ENCODE assay signal across 9 mouse cellular contexts in the genomic region with DNA sequence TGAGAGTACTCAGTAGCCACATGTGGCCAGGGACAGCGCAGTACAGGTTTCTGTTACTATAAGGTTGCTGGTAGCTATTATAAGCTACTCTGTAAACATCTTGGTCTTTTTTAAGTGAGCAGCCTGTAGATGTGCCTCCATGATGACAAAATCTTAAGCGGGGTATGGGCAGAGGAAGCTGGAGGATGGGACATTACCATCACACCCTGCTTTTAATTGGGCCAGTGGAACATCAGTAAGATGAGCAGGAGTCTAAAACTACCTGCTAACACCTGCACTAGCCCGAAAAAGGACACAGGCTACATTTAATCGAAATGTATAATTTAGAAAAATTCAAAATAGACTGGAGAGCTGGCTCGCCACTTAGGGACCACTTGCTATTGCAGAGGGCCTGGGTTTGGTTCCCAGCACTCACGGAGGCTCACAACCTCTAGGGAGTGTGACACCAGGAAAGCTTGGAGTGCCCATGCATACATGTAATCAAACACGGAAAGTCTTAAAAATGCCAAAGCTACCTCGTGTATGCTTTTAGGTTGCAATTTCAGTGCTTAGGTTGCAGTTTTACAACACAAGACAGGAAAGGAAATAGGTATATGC. TPM values are rescaled to one million over a fixed set of nuclear protein-coding genes. Genes with fewer than 3 reads are reported as not detected.
DNase-seq lines count a peak whose midpoint lies in the region; ATAC-seq lines count a peak whose summit lies in the region.
"Had no signal": no experiment of that assay in that cellular context is flagged by ENCODE, and none has a peak within 500 bp of the region (broad histone marks: within the 10 kb centered on the region; RNA-seq: fewer than 3 reads in every experiment).

No protein-coding gene starts in this region.

- peak overlapping the region; percentile 99 for H3K9ac ChIP-seq in lung, embryonic 16.5 days (ENCODE audit: low read length)
- no peak overlapping the region for H3K9ac ChIP-seq in limb, embryonic 12.5 days (replicated peaks)
- H3K9ac ChIP-seq in neural tube, embryonic 15.5 days (replicated peaks) = no peak overlapping the region

- no peak for DNase-seq in lung, adult 18-20 months
- no peak for DNase-seq in forebrain, embryonic 10.5 days (ENCODE audit: extremely low spot score, low spot score)
- DNase-seq in layer of hippocampus, postnatal 25 days (ENCODE audit: extremely low spot score in 1 of 2, low spot score in 1 of 2) = no peak
- DNase-seq in urinary bladder, adult 18-20 months (ENCODE audit: low spot score in 2 of 2) = no peak
- DNase-seq in ovary, adult 18-20 months (ENCODE audit: low spot score) = no peak
- DNase-seq: cerebellum, postnatal 14 days had no signal

- H3K4me1 ChIP-seq in lung, embryonic 16.5 days (replicated peaks; ENCODE audit: control insufficient read depth, insufficient read depth, low read length) = peaks cover 31% of the 10 kb centered on the region
- peaks cover 21% of the 10 kb centered on the region for H3K4me1 ChIP-seq in forebrain, embryonic 10.5 days
- peaks cover 14% of the 10 kb centered on the region for H3K4me1 ChIP-seq in limb, embryonic 12.5 days (replicated peaks)
- H3K4me1 ChIP-seq in neural tube, embryonic 15.5 days = peaks cover 18% of the 10 kb centered on the region

- peaks cover 14% of the 10 kb centered on the region; the same call in 1 of the 2 replicates for H3K36me3 ChIP-seq in lung, embryonic 16.5 days (ENCODE audit: control insufficient read depth, insufficient read depth, low read length)
- peaks cover 54% of the 10 kb centered on the region for H3K36me3 ChIP-seq in forebrain, embryonic 10.5 days (replicated peaks)
- peaks cover 44% of the 10 kb centered on the region for H3K36me3 ChIP-seq in limb, embryonic 12.5 days
- peaks cover 25% of the 10 kb centered on the region; the same call in 1 of the 2 replicates for H3K36me3 ChIP-seq in neural tube, embryonic 15.5 days

- ATAC-seq in lung, embryonic 16.5 days (ENCODE audit: low read depth) = no peak
- ATAC-seq in limb, embryonic 12.5 days (ENCODE audit: insufficient number of reproducible peaks, insufficient read depth, low FRiP score, low TSS enrichment, low read depth) = no peak
- ATAC-seq in neural tube, embryonic 15.5 days (ENCODE audit: low FRiP score) = no peak

- peak overlapping the region; percentile 71 for H3K4me2 ChIP-seq in lung, embryonic 16.5 days (ENCODE audit: low read depth, low read length)
- H3K4me2 ChIP-seq in limb, embryonic 12.5 days = peak overlapping the region; percentile 73
- peak overlapping the region; percentile 70 for H3K4me2 ChIP-seq in neural tube, embryonic 15.5 days

- no peaks in the 10 kb centered on the region for H3K27me3 ChIP-seq in lung, embryonic 16.5 days (ENCODE audit: control insufficient read depth, insufficient read depth, low read depth, low read length)
- H3K27me3 ChIP-seq in forebrain, embryonic 10.5 days (ENCODE audit: poor library complexity, severe bottlenecking) = no peaks in the 10 kb centered on the region
- H3K27me3 ChIP-seq in limb, embryonic 12.5 days = no peaks in the 10 kb centered on the region
- H3K27me3 ChIP-seq in neural tube, embryonic 15.5 days (replicated peaks) = no peaks in the 10 kb centered on the region

- 80% methylated on average over 8 of the region's 8 CpGs for WGBS in lung, embryonic 16.5 days
- WGBS in forebrain, embryonic 10.5 days = 91% methylated on average over 8 of the region's 8 CpGs
- 87% methylated on average over 8 of the region's 8 CpGs for WGBS in limb, embryonic 12.5 days
- WGBS in neural tube, embryonic 15.5 days = 86% methylated on average over 8 of the region's 8 CpGs

- peak overlapping the region; percentile 55 for H3K27ac ChIP-seq in lung, embryonic 16.5 days (ENCODE audit: low read length)
- H3K27ac ChIP-seq in forebrain, embryonic 10.5 days = 0 out of 2 replicates have a peak overlapping the region, but pooled peaks have one; percentile 99
- peak overlapping the region; percentile 92; the same call in 1 of the 2 replicates for H3K27ac ChIP-seq in limb, embryonic 12.5 days
- H3K27ac ChIP-seq in neural tube, embryonic 15.5 days (replicated peaks) = no peak overlapping the region

- H3K4me3 ChIP-seq in lung, embryonic 16.5 days (ENCODE audit: low read length) = peak overlapping the region; percentile 97
- peak overlapping the region; percentile 99 for H3K4me3 ChIP-seq in forebrain, embryonic 10.5 days
- peak overlapping the region; percentile 85 for H3K4me3 ChIP-seq in limb, embryonic 12.5 days (replicated peaks)
- H3K4me3 ChIP-seq in neural tube, embryonic 15.5 days (replicated peaks) = no peak overlapping the region; the same call in 1 of the 2 replicates

- H3K9me3 ChIP-seq in lung, embryonic 16.5 days (ENCODE audit: control insufficient read depth, low read length) = no peaks in the 10 kb centered on the region
- no peaks in the 10 kb centered on the region; the same call in 1 of the 2 replicates for H3K9me3 ChIP-seq in forebrain, embryonic 10.5 days
- no peaks in the 10 kb centered on the region for H3K9me3 ChIP-seq in limb, embryonic 12.5 days
- H3K9me3 ChIP-seq in neural tube, embryonic 15.5 days (replicated peaks) = no peaks in the 10 kb centered on the region

RNA-seq across cellular contexts. Expression of gene Usp46, which starts 26.7 kb away (rescaled TPM):
- polyA plus RNA-seq in lung, embryonic 16.5 days (2015; fragmentation: Nextera tagmentation; extraction: Ambion mirVana) = 50.7 and 52.3 TPM in 2 replicates
- polyA plus RNA-seq in forebrain, embryonic 10.5 days (2016; fragmentation: Nextera tagmentation; extraction: Ambion mirVana) = 35.6 and 36.8 TPM in 2 replicates
- 47.2 and 49.3 TPM in 2 replicates for polyA plus RNA-seq in limb, embryonic 12.5 days (2016; fragmentation: Nextera tagmentation; extraction: Ambion mirVana)
- polyA plus RNA-seq in neural tube, embryonic 15.5 days (2015; fragmentation: Nextera tagmentation; extraction: Ambion mirVana) = 27.8 and 29.9 TPM in 2 replicates
- total RNA-seq in layer of hippocampus, postnatal 25 days (2021) = 100 to 1,000 TPM; 139 to 140 TPM
